Mouse (Mus musculus): ENCODE results near the gene Eftud2. TPM values are rescaled to one million over a fixed set of nuclear protein-coding genes. Genes with fewer than 3 reads are reported as not detected.
A peak's percentile ranks its signal among the peaks of the same experiment; 100 is the strongest.

The Eftud2 gene
- 218 and 242 TPM in 2 replicates for polyA plus RNA-seq (2014; fragmentation: Nextera tagmentation; extraction: Ambion mirVana)

DNA sequence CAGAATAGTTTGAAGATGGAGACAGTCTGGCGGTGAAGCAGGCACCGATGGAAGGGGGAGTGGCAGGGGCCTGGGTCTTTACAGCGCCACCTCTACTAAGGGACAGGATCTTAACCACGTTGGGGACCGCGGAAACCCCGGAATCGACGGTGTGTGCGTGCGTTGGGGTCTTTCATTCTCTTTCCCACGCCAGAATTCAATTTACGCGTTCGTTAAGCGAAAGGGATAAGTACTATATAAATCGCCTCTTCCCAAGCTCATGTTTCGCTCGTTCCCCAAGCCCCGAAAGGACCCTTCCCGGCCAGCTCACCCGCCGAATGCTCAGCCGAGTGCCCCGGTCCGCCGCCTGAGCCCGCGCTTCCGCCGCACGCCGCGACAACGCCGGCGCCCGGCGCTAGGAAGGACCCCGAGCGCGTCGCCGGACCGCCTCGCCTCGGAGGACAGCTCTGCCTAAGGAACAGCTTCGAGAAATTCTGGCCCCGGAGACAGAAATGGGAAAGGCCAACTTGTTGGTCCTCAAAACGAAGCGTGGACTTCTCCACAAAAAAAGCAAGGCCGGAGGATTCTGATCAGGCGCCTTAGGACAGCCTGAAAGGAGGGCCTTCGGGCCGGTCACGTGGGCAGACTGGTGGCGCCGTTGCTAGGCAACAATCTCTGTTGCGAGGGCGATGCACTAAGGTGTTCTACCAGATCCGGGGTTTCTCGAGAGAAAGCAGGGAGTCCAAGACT lies at the start of gene Eftud2, which contains the start of gene Ccdc103:
Eftud2 (minus strand) TSS at position 401 of the 729 bp plus-strand sequence.
Ccdc103 (plus strand) TSS at position 620 of the 729 bp plus-strand sequence.
- Histone ChIP-seq H3K4me2 (peak within 1 kb of the TSS; percentile 80), H3K9me3 (ENCODE audit: low read depth, low read length) (no peaks in the 10 kb centered on the region), H3K27me3 (ENCODE audit: insufficient read depth, low read length) (no peaks in the 10 kb centered on the region), H3K4me3 (ENCODE audit: low read depth, low read length) (peak within 1 kb of the TSS; percentile 74), H3K36me3 (ENCODE audit: insufficient read depth) (peaks cover 18% of the 10 kb centered on the region), H3K27ac (ENCODE audit: low read depth) (peak within 1 kb of the TSS; percentile 88), H3K4me1 (ENCODE audit: insufficient read depth) (no peaks in the 10 kb centered on the region), H3K9ac (peak within 1 kb of the TSS; percentile 82)
- DNase-seq (peak; percentile 96), ATAC-seq (ENCODE audit: insufficient read depth) (peak; percentile 92)
- WGBS = under 1% methylated on average over 62 of the region's 62 CpGs
- no peak for TF ChIP-seq CTCF (IDR thresholded peaks at IDR 0.05; ENCODE audit: low read depth)

DNA sequence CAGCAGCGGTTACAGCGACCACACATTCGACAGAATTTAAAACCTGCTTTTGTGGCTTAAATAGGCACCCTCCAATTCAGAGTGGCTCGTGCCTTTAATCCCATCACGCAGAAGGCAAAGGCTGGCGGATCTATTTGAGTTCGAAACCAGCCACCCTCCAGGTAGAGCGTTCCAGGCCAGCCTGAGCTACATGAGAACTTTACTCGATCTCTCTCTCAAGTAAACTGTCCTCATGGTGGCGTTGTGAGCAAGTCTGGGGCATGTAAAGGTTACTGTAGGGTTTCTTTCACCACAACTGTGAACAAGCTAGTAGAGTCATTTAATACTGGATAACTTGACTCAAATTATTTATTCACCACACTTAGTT lies 44.5 kb upstream of the Eftud2 start:
- DNase-seq = peak; percentile 82
- H3K4me2 ChIP-seq = peak overlapping the region; percentile 60
- H3K36me3 ChIP-seq (ENCODE audit: insufficient read depth) = peaks cover 14% of the 10 kb centered on the region
- WGBS = under 1% methylated on average over 10 of the region's 10 CpGs
- H3K27ac ChIP-seq (ENCODE audit: low read depth) = peak overlapping the region; percentile 97
- H3K9me3 ChIP-seq (ENCODE audit: low read depth, low read length) = no peaks in the 10 kb centered on the region
- H3K27me3 ChIP-seq (ENCODE audit: insufficient read depth, low read length) = no peaks in the 10 kb centered on the region
- ATAC-seq (ENCODE audit: insufficient read depth) = peak; percentile 66
- peaks cover 9% of the 10 kb centered on the region; the same call in 1 of the 2 replicates for H3K4me1 ChIP-seq (ENCODE audit: insufficient read depth)
- H3K4me3 ChIP-seq (ENCODE audit: low read depth, low read length) = peak overlapping the region; percentile 82
- peak overlapping the region; percentile 78 for H3K9ac ChIP-seq
- peak; percentile 52; the same call in 1 of the 2 replicates for TF ChIP-seq CTCF (IDR thresholded peaks at IDR 0.05; ENCODE audit: low read depth)

DNA sequence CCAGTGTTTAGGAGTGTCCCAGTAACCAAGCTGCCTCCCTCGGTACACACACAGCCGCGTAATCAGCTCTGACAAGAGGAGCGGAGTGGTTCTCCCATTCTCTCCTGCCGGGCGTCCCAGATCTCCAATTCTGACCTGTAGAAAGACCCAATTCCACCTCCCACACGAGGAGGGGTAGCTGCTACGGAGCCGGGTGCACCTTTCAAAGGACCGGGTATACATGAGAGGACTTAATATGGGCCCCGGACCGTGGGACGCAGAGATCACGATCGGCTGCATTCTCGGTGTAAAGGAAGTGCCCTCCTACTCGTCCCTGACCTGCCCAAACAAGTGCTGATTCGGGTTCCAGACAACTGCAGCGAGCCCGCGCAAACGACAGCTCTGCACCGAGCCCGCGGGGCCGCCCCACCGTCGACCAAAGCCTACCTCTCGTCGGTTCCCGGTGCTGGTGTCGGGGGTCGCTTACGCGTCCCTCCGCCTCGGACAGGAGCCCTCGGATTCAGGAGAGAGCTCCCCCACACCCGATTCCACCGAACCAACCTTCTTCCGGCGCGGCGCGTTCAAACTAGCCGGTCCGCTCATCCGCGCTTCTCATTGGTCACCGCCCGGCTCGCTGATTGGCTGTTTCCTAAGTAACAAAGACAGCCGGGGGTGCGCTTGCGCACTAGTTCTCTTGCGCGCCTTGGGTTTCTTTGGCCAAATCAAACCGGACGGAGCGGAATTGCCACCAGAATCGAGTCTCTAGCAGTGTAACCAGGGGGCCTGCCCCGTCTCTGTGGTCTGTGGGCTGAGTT lies 44.0 kb upstream of the Eftud2 start, which contains the start of gene Kif18b:
Kif18b (minus strand) TSS at position 568 of the 794 bp plus-strand sequence.
- Histone ChIP-seq H3K36me3 (ENCODE audit: insufficient read depth) (peaks cover 14% of the 10 kb centered on the region), H3K4me2 (peak within 1 kb of the TSS; percentile 60), H3K27ac (ENCODE audit: low read depth) (peak within 1 kb of the TSS; percentile 97), H3K4me3 (ENCODE audit: low read depth, low read length) (peak within 1 kb of the TSS; percentile 82), H3K9me3 (ENCODE audit: low read depth, low read length) (no peaks in the 10 kb centered on the region), H3K4me1 (ENCODE audit: insufficient read depth) (peaks cover 9% of the 10 kb centered on the region; the same call in 1 of the 2 replicates), H3K9ac (peak within 1 kb of the TSS; percentile 78), H3K27me3 (ENCODE audit: insufficient read depth, low read length) (no peaks in the 10 kb centered on the region)
- DNase-seq (peak; percentile 100), ATAC-seq (ENCODE audit: insufficient read depth) (peak; percentile 97)
- no peak for TF ChIP-seq CTCF (IDR thresholded peaks at IDR 0.05; ENCODE audit: low read depth)
- under 1% methylated on average over 62 of the region's 62 CpGs for WGBS

DNA sequence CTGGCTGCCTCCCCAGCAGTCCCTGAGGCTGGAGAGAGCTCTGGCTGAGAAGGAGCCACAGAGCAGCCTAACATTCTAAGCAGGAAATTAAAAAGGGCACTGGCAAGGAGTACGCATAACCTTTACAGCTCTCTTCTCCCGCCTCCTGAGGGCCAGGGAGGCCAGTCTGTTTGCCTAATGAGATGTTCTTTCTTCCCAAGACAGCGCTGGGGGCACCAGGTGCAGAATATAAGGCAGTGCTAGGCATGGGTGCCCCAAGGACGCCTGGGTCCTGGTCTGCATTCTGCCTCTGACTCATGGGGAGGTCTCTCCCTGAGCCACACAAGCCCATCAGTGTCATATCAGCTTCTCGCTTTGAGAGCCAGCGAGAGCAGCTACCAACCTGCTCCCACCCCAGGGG lies 40.7 kb upstream of the Eftud2 start:
- Histone ChIP-seq H3K4me1 (ENCODE audit: insufficient read depth) (peaks cover 9% of the 10 kb centered on the region; the same call in 1 of the 2 replicates), H3K9ac (no peak overlapping the region), H3K4me3 (ENCODE audit: low read depth, low read length) (no peak overlapping the region), H3K27ac (ENCODE audit: low read depth) (no peak overlapping the region), H3K27me3 (ENCODE audit: insufficient read depth, low read length) (no peaks in the 10 kb centered on the region), H3K9me3 (ENCODE audit: low read depth, low read length) (no peaks in the 10 kb centered on the region), H3K4me2 (no peak overlapping the region), H3K36me3 (ENCODE audit: insufficient read depth) (peaks cover 22% of the 10 kb centered on the region)
- no peak for TF ChIP-seq CTCF (IDR thresholded peaks at IDR 0.05; ENCODE audit: low read depth)
- WGBS = 67% methylated on average over 6 of the region's 6 CpGs
- DNase-seq (no peak), ATAC-seq (ENCODE audit: insufficient read depth) (no peak)

DNA sequence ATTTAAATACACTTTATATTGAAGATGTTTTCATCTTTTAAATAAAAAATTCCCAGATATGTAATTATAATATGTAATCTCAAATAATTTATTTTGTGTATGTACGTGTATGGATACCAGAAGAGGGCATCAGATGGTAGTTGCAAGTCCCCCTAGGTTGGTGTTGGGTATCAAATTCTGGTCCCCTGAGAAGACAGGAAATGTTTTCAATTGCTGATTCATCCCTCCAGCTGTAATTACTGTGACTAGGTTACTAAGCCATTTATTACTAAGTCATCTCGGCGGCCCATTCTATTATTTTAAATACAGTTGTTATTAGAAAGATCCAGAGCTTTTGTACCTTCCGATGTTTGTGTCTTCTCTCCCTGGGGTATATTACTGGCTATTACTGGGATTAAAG lies 37.3 kb upstream of the Eftud2 start:
- no peak overlapping the region for H3K27ac ChIP-seq (ENCODE audit: low read depth)
- 89% methylated on average over 4 of the region's 4 CpGs for WGBS
- H3K27me3 ChIP-seq (ENCODE audit: insufficient read depth, low read length) = no peaks in the 10 kb centered on the region
- H3K4me1 ChIP-seq (ENCODE audit: insufficient read depth) = 0 out of 2 replicates have a peak, but pooled peaks cover 6% of the 10 kb centered on the region
- H3K9ac ChIP-seq = no peak overlapping the region
- H3K4me2 ChIP-seq = no peak overlapping the region
- ATAC-seq (ENCODE audit: insufficient read depth) (no peak), DNase-seq (no peak)
- H3K9me3 ChIP-seq (ENCODE audit: low read depth, low read length) = no peaks in the 10 kb centered on the region
- TF ChIP-seq CTCF (IDR thresholded peaks at IDR 0.05; ENCODE audit: low read depth) = no peak
- peaks cover 56% of the 10 kb centered on the region for H3K36me3 ChIP-seq (ENCODE audit: insufficient read depth)
- no peak overlapping the region for H3K4me3 ChIP-seq (ENCODE audit: low read depth, low read length)

DNA sequence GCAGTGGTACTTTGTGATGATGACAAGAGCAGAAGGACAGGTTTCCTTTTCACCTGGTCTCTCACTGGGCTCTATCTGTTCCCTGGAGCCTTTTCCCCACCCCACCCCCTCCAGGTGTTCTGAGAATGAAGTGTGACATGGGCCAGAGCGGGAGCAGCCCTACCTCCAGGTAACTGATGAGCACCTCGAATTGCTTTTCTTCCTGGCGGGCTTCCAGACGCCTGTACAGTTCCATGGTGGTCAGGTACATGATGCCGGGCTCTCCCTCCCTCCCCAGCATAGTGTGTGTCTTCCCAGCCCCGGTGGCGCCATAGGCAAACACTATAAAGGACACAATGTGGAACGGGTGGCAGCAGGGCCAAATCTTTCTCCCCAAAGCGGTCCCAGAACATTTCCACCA lies 34.6 kb upstream of the Eftud2 start:
- H3K27ac ChIP-seq (ENCODE audit: low read depth) = no peak overlapping the region
- H3K4me1 ChIP-seq (ENCODE audit: insufficient read depth) = no peaks in the 10 kb centered on the region
- WGBS = 82% methylated on average over 9 of the region's 9 CpGs
- H3K36me3 ChIP-seq (ENCODE audit: insufficient read depth) = peaks cover 67% of the 10 kb centered on the region
- H3K4me2 ChIP-seq = no peak overlapping the region
- ATAC-seq (ENCODE audit: insufficient read depth) (no peak), DNase-seq (no peak)
- no peaks in the 10 kb centered on the region for H3K27me3 ChIP-seq (ENCODE audit: insufficient read depth, low read length)
- H3K9me3 ChIP-seq (ENCODE audit: low read depth, low read length) = no peaks in the 10 kb centered on the region
- no peak overlapping the region for H3K4me3 ChIP-seq (ENCODE audit: low read depth, low read length)
- no peak for TF ChIP-seq CTCF (IDR thresholded peaks at IDR 0.05; ENCODE audit: low read depth)
- no peak overlapping the region for H3K9ac ChIP-seq

DNA sequence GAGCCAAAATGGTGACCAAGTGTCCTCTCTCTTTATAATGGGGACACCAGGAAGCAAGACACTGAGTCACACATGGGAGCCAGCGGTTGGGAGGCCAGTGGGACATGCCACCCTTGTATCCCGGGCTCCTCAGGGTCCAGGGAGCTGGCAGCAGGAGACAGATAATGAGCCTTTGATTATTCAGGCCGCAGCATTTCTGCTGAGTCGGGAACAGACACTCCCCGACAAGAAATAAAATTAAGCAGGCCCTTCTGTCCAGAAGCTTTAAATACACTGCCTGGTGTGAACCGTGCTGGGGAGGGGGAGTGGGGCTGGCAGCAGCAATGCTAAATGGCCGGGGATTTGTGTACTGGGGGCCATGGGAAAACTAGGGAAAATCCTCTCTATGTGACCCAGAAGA lies 30.6 kb upstream of the Eftud2 start:
- no peaks in the 10 kb centered on the region for H3K4me1 ChIP-seq (ENCODE audit: insufficient read depth)
- H3K9me3 ChIP-seq (ENCODE audit: low read depth, low read length) = no peaks in the 10 kb centered on the region
- ATAC-seq (ENCODE audit: insufficient read depth) = no peak
- H3K9ac ChIP-seq = no peak overlapping the region
- H3K36me3 ChIP-seq (ENCODE audit: insufficient read depth) = peaks cover 98% of the 10 kb centered on the region
- H3K27ac ChIP-seq (ENCODE audit: low read depth) = no peak overlapping the region
- no peak overlapping the region for H3K4me2 ChIP-seq
- WGBS = 81% methylated on average over 7 of the region's 7 CpGs
- TF ChIP-seq CTCF (IDR thresholded peaks at IDR 0.05; ENCODE audit: low read depth) = no peak
- H3K4me3 ChIP-seq (ENCODE audit: low read depth, low read length) = no peak overlapping the region
- no peak for DNase-seq
- H3K27me3 ChIP-seq (ENCODE audit: insufficient read depth, low read length) = no peaks in the 10 kb centered on the region
